Mouse (Mus musculus): ENCODE results near the gene St13. TPM values are rescaled to one million over a fixed set of nuclear protein-coding genes. Genes with fewer than 3 reads are reported as not detected.

Gene St13
- total and polyA plus RNA-seq, 2 experiments from 2014 or later = 111 to 241 TPM

GRCm38 (mm10) chr15:81358943-81359342, 40.9 kb downstream of the St13 start:
- H3K9me3 ChIP-seq (ENCODE audit: low read length) = no peaks in the 10 kb centered on the region
- no peak overlapping the region for H3K4me2 ChIP-seq (ENCODE audit: low read depth, low read length, poor library complexity, severe bottlenecking)
- H3K4me1 ChIP-seq (ENCODE audit: insufficient read depth, low read length) = peaks cover 5% of the 10 kb centered on the region; the same call in 1 of the 2 replicates
- H3K27me3 ChIP-seq (ENCODE audit: insufficient read depth, low read length) = no peaks in the 10 kb centered on the region
- 89% methylated on average over 3 of the region's 3 CpGs for WGBS
- no peak overlapping the region for H3K27ac ChIP-seq (ENCODE audit: low read depth, low read length)
- TF ChIP-seq CTCF (IDR thresholded peaks at IDR 0.05) = no peak
- H3K4me3 ChIP-seq (ENCODE audit: low read depth, low read length) = no peak overlapping the region
- H3K36me3 ChIP-seq (ENCODE audit: insufficient read depth, low read length) = no peaks in the 10 kb centered on the region
- DNase-seq (ENCODE audit: low spot score) (no peak), ATAC-seq (ENCODE audit: low FRiP score) (no peak)
- H3K9ac ChIP-seq (replicated peaks; ENCODE audit: low read length, poor library complexity, severe bottlenecking) = no peak overlapping the region

DNA sequence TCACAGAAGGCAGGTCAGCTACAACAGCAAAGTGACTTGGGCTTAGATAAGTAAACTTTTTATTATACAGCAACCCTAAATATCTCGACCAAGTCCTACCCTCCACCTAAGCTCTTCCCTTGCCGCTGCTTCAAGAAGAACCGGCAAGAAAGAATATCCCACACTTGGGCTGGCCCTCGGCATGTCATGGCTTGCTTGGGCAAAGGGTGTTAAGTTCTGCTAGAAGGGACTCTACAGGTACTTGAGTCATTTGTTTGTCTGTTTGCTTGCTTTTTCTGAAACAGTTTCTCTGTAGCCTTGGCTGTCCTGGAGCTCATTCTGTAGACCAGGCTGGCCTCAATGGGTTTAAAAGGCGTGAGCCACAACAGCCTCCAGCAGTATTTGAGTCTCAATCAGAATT, 42.9 kb downstream of the St13 start:
- no peak for ATAC-seq (ENCODE audit: low FRiP score)
- H3K4me2 ChIP-seq (ENCODE audit: low read depth, low read length, poor library complexity, severe bottlenecking) = no peak overlapping the region
- peaks cover 5% of the 10 kb centered on the region; the same call in 1 of the 2 replicates for H3K4me1 ChIP-seq (ENCODE audit: insufficient read depth, low read length)
- H3K4me3 ChIP-seq (ENCODE audit: low read depth, low read length) = no peak overlapping the region
- DNase-seq (ENCODE audit: low spot score) = no peak
- H3K36me3 ChIP-seq (ENCODE audit: insufficient read depth, low read length) = no peaks in the 10 kb centered on the region
- no peaks in the 10 kb centered on the region for H3K9me3 ChIP-seq (ENCODE audit: low read length)
- no peak overlapping the region for H3K9ac ChIP-seq (replicated peaks; ENCODE audit: low read length, poor library complexity, severe bottlenecking)
- no peak overlapping the region for H3K27ac ChIP-seq (ENCODE audit: low read depth, low read length)
- 46% methylated on average over 5 of the region's 5 CpGs for WGBS
- H3K27me3 ChIP-seq (ENCODE audit: insufficient read depth, low read length) = no peaks in the 10 kb centered on the region
- TF ChIP-seq CTCF (IDR thresholded peaks at IDR 0.05) = no peak

GRCm38 (mm10) chr15:81355146-81355761, 44.6 kb downstream of the St13 start:
- peaks cover 5% of the 10 kb centered on the region; the same call in 1 of the 2 replicates for H3K4me1 ChIP-seq (ENCODE audit: insufficient read depth, low read length)
- peak; percentile 71 for TF ChIP-seq CTCF (IDR thresholded peaks at IDR 0.05)
- no peaks in the 10 kb centered on the region for H3K36me3 ChIP-seq (ENCODE audit: insufficient read depth, low read length)
- H3K27me3 ChIP-seq (ENCODE audit: insufficient read depth, low read length) = no peaks in the 10 kb centered on the region
- no peak for ATAC-seq (ENCODE audit: low FRiP score)
- WGBS = 60% methylated on average over 3 of the region's 3 CpGs
- no peak overlapping the region for H3K4me2 ChIP-seq (ENCODE audit: low read depth, low read length, poor library complexity, severe bottlenecking)
- no peak overlapping the region for H3K27ac ChIP-seq (ENCODE audit: low read depth, low read length)
- no peak overlapping the region for H3K9ac ChIP-seq (replicated peaks; ENCODE audit: low read length, poor library complexity, severe bottlenecking)
- peak; percentile 40 for DNase-seq (ENCODE audit: low spot score)
- H3K9me3 ChIP-seq (ENCODE audit: low read length) = no peaks in the 10 kb centered on the region
- no peak overlapping the region for H3K4me3 ChIP-seq (ENCODE audit: low read depth, low read length)

- peak; percentile 65 for TF ChIP-seq CTCF (IDR thresholded peaks at IDR 0.05)
- H3K4me1 ChIP-seq (ENCODE audit: insufficient read depth, low read length) = no peaks in the 10 kb centered on the region
Measured at GRCm38 (mm10) chr15:81352638-81353037, 47.2 kb downstream of the St13 start.

DNA sequence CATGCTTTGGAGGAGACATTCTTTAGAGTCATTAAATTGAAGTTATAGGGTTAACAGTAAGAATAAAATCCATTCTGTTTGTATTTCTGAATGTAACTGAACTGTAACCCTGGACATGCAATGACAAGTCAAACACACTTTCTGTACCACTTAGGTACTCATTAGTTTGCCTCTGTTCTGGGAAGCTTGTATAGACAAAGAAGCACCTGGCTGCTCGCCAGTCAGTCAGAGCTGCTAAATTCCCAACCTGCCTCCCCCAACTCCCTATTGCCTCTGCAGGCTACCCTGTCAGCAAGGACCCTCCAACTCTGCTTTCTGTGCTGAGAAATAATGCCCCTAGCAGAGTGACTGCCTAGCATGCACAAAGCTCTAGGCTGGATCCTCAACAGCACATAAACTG, 49.5 kb downstream of the St13 start:
- no peak for TF ChIP-seq CTCF (IDR thresholded peaks at IDR 0.05)
- no peaks in the 10 kb centered on the region for H3K4me1 ChIP-seq (ENCODE audit: insufficient read depth, low read length)
- ATAC-seq (ENCODE audit: low FRiP score) (no peak), DNase-seq (ENCODE audit: low spot score) (no peak)
- H3K9me3 ChIP-seq (ENCODE audit: low read length) = no peaks in the 10 kb centered on the region
- H3K4me3 ChIP-seq (ENCODE audit: low read depth, low read length) = no peak overlapping the region
- H3K9ac ChIP-seq (replicated peaks; ENCODE audit: low read length, poor library complexity, severe bottlenecking) = no peak overlapping the region
- 66% methylated on average over 1 of the region's 1 CpGs for WGBS
- H3K27me3 ChIP-seq (ENCODE audit: insufficient read depth, low read length) = no peaks in the 10 kb centered on the region
- no peaks in the 10 kb centered on the region for H3K36me3 ChIP-seq (ENCODE audit: insufficient read depth, low read length)
- H3K27ac ChIP-seq (ENCODE audit: low read depth, low read length) = no peak overlapping the region
- H3K4me2 ChIP-seq (ENCODE audit: low read depth, low read length, poor library complexity, severe bottlenecking) = no peak overlapping the region

More at GRCm38 (mm10) chr15:81352638-81353037, 47.2 kb downstream of the St13 start:
- Histone ChIP-seq H3K9ac (replicated peaks; ENCODE audit: low read length, poor library complexity, severe bottlenecking) (no peak overlapping the region), H3K4me3 (ENCODE audit: low read depth, low read length) (no peak overlapping the region), H3K27me3 (ENCODE audit: insufficient read depth, low read length) (no peaks in the 10 kb centered on the region), H3K36me3 (ENCODE audit: insufficient read depth, low read length) (no peaks in the 10 kb centered on the region), H3K9me3 (ENCODE audit: low read length) (no peaks in the 10 kb centered on the region), H3K4me2 (ENCODE audit: low read depth, low read length, poor library complexity, severe bottlenecking) (no peak overlapping the region), H3K27ac (ENCODE audit: low read depth, low read length) (no peak overlapping the region)
- ATAC-seq (ENCODE audit: low FRiP score) (no peak), DNase-seq (ENCODE audit: low spot score) (no peak)
- WGBS = 51% methylated on average over 1 of the region's 1 CpGs

GRCm38 (mm10) chr15:81348366-81348765, 51.5 kb downstream of the St13 start:
- H3K4me3 ChIP-seq (ENCODE audit: low read depth, low read length) = no peak overlapping the region
- no peak for DNase-seq (ENCODE audit: low spot score)
- H3K9ac ChIP-seq (replicated peaks; ENCODE audit: low read length, poor library complexity, severe bottlenecking) = no peak overlapping the region
- no peaks in the 10 kb centered on the region; the same call in 1 of the 2 replicates for H3K36me3 ChIP-seq (ENCODE audit: insufficient read depth, low read length)
- no peaks in the 10 kb centered on the region for H3K9me3 ChIP-seq (ENCODE audit: low read length)
- H3K4me2 ChIP-seq (ENCODE audit: low read depth, low read length, poor library complexity, severe bottlenecking) = no peak overlapping the region
- H3K27ac ChIP-seq (ENCODE audit: low read depth, low read length) = no peak overlapping the region
- no peak for ATAC-seq (ENCODE audit: low FRiP score)
- TF ChIP-seq CTCF (IDR thresholded peaks at IDR 0.05) = no peak
- no peaks in the 10 kb centered on the region for H3K4me1 ChIP-seq (ENCODE audit: insufficient read depth, low read length)
- no peaks in the 10 kb centered on the region for H3K27me3 ChIP-seq (ENCODE audit: insufficient read depth, low read length)
- WGBS = 86% methylated on average over 2 of the region's 2 CpGs

Measured in midbrain, postnatal 0 days (tissue).